Mouse (Mus musculus) ES-E14 (cell line): ENCODE data around the gene Mrm3. TPM values are rescaled to one million over a fixed set of nuclear protein-coding genes. Genes with fewer than 3 reads are reported as not detected.
A peak's percentile ranks its signal among the peaks of the same experiment; 100 is the strongest.

ENCODE experiments used
- DNase-seq: peaks from one replicate; pipeline ENCODE4 v3.0.0-alpha.2; 2013; ENCODE audit warnings: low read depth, low spot score
- H3K27ac ChIP-seq: 2 replicates; pipeline ENCODE4 v1.5.1; 2012; ENCODE audit warnings: low read depth, mild to moderate bottlenecking, low read length, moderate library complexity, mixed read lengths; ENCODE audit not compliant: poor library complexity, insufficient read depth, severe bottlenecking
- H3K36me3 ChIP-seq: 2 replicates; pipeline ENCODE4 v1.6.1; 2012; ENCODE audit warnings: mild to moderate bottlenecking, low read length, moderate library complexity, mixed read lengths; ENCODE audit not compliant: control insufficient read depth, poor library complexity, insufficient read depth, severe bottlenecking
- H3K4me1 ChIP-seq, 2 experiments: fragments of 150-350 bp in 1 of 2; sonication (generic) in 1 of 2; 2 replicates each; pipeline ENCODE4 v1.6.1; 2012; ENCODE audit warnings: low read length in 2 of 2, mild to moderate bottlenecking in 1 of 2, mixed read lengths in 1 of 2; ENCODE audit not compliant: control insufficient read depth in 2 of 2, insufficient read depth in 2 of 2, poor library complexity in 1 of 2
- H3K4me3 ChIP-seq, 2 experiments: fragments of 150-350 bp in 1 of 2; sonication (generic) in 1 of 2; 2 replicates each; pipeline ENCODE4 v1.5.1; 2012; ENCODE audit warnings: low read length in 2 of 2, low read depth in 1 of 2, mild to moderate bottlenecking in 1 of 2, mixed read lengths in 1 of 2; ENCODE audit not compliant: insufficient read depth in 1 of 2, poor library complexity in 1 of 2, severe bottlenecking in 1 of 2
- H3K9ac ChIP-seq: 2 replicates; pipeline ENCODE4 v1.6.1; 2012; ENCODE audit warnings: low read depth, mild to moderate bottlenecking, low read length, mixed read lengths; ENCODE audit not compliant: poor library complexity, insufficient read depth, severe bottlenecking
- H3K9me3 ChIP-seq: fragments of 150-350 bp; sonication (generic); 2 replicates; pipeline ENCODE4 v1.6.1; 2012; ENCODE audit warnings: low read depth, mild to moderate bottlenecking, low read length; ENCODE audit not compliant: control insufficient read depth, insufficient read depth
- CHD2 ChIP-seq: IDR thresholded peaks from 2 replicates; pipeline ENCODE4 v1.6.1; 2014; ENCODE audit warnings: mild to moderate bottlenecking, low read depth, low read length, inconsistent platforms
- HCFC1 ChIP-seq: IDR thresholded peaks from 2 replicates; pipeline ENCODE4 v1.6.1; 2012; ENCODE audit warnings: low read length, inconsistent platforms, borderline replicate concordance; ENCODE audit not compliant: insufficient read depth
- MAFK ChIP-seq: IDR thresholded peaks from 2 replicates; pipeline ENCODE4 v1.6.1; 2014; ENCODE audit warnings: mild to moderate bottlenecking, low read depth, low read length, inconsistent platforms; ENCODE audit not compliant: insufficient read depth
- ZC3H11A ChIP-seq: IDR thresholded peaks from 2 replicates; pipeline ENCODE4 v1.6.1; 2012; ENCODE audit warnings: low read depth, mild to moderate bottlenecking, inconsistent platforms, low read length, borderline replicate concordance
- ZNF384 ChIP-seq: IDR thresholded peaks from 2 replicates; pipeline ENCODE4 v1.6.1; 2012; ENCODE audit warnings: low read depth, low read length, inconsistent platforms
- in situ Hi-C, 2 experiments: fragments of 600-800 bp; cut with MboI; formaldehyde crosslinking; loops; one replicate each; pipeline ENCODE4 v1.15.1; 2025; ENCODE audit warnings: low sequenced_read_pairs in 2 of 2, inconsistent platforms in 1 of 2; ENCODE audit not compliant: unreplicated experiment in 2 of 2
- total RNA-seq: library from RNA; depleted of rRNA; stranded (reverse); fragments of 300-350 nt; gene quantifications from 2 replicates; pipeline ENCODE4 v1.2.3, GENCODE M21; 2012

Gene Mrm3
- total RNA-seq, 1 experiment, result 20.2 TPM

DNA sequence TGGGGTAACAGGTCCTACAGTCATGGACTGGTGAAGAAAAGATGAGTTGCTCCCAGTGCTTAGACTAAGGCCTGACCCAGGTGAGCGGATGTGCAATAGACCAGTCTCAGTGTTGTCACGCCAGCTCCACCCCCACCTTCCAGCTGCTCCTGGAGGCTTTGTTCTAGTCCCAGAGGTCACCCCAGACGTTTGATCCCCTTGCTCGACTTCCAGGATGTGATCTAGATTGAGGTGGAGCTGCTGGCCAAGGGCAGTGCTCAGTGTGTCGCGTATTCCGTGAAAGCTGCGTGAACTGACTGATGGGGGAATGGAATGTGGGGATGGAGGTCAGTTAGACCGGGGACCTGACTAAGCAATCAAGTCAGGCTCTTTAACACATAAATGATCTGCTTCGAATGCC is 43.8 kb downstream of the Mrm3 start:
- Histone ChIP-seq H3K27ac (peak overlapping the region; percentile 61), H3K4me3 (peak overlapping the region; percentile 6 to 56), H3K9me3 (no peaks in the 10 kb centered on the region), H3K4me1 (peaks cover 10 to 39% of the 10 kb centered on the region in 2 experiments), H3K9ac (peak overlapping the region; percentile 2; the same call in 1 of the 2 replicates), H3K36me3 (no peaks in the 10 kb centered on the region)
- DNase-seq, result peak; percentile 70
- in situ Hi-C loops, result no loop called here
- TF ChIP-seq ZC3H11A, result no peak
- no peak for TF ChIP-seq MAFK
- no peak for TF ChIP-seq CHD2
- no peak for TF ChIP-seq HCFC1
- TF ChIP-seq ZNF384, result no peak

DNA sequence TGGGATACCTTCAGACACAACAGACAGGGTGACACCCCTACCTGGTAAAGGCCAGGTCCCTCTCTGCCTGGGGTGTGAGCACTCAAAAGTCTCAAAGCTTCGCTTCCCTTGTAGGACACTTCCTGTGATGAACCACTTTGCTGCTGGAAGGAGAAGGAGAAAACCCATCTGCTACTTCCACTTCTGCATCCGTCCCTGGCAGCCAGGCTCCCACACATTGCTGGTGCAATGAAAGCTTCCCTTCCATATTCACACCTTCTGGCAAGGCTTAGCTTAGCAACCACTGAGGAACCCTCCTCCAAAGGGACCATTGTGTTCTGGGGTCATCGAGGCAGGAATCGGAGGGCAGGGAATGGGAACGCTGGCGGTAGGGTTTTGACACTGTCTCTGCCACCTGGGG is 45.1 kb downstream of the Mrm3 start:
- DNase-seq, result no peak
- H3K36me3 ChIP-seq, result no peaks in the 10 kb centered on the region
- no peak overlapping the region for H3K4me3 ChIP-seq
- in situ Hi-C loops, result no loop called here
- H3K9ac ChIP-seq, result no peak overlapping the region
- no peak overlapping the region for H3K27ac ChIP-seq
- TF ChIP-seq MAFK (no peak), CHD2 (no peak), ZNF384 (no peak), HCFC1 (no peak), ZC3H11A (no peak)
- H3K9me3 ChIP-seq, result no peaks in the 10 kb centered on the region
- H3K4me1 ChIP-seq, result peaks cover 12 to 45% of the 10 kb centered on the region in 2 experiments

DNA sequence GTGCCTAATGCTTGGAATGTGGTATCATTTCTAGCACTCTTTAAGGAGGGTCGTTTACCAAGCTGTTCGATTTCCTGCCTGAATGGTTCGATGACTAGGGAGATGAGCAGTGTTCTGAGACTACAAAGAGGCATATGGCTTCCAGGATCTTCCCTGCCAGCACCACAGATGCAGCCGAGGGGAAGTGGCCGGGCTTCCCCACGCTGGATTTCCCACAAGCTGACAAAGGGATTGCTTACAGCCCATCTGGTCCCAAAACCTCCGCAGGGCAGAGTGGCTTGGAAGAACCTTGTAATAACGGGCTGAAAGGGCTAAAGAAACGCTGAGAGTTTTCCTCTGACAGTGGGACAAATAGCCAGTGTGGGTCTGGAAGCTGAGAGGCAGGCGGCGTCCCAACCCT is 46.9 kb downstream of the Mrm3 start:
- no peak overlapping the region for H3K4me3 ChIP-seq
- H3K9ac ChIP-seq, result no peak overlapping the region
- H3K9me3 ChIP-seq, result no peaks in the 10 kb centered on the region
- no peaks in the 10 kb centered on the region for H3K36me3 ChIP-seq
- in situ Hi-C loops, result no loop called here
- H3K4me1 ChIP-seq, result peaks cover 14 to 54% of the 10 kb centered on the region in 2 experiments
- H3K27ac ChIP-seq, result no peak overlapping the region
- DNase-seq, result no peak
- TF ChIP-seq ZNF384 (no peak), CHD2 (no peak), MAFK (no peak), ZC3H11A (no peak), HCFC1 (no peak)

DNA sequence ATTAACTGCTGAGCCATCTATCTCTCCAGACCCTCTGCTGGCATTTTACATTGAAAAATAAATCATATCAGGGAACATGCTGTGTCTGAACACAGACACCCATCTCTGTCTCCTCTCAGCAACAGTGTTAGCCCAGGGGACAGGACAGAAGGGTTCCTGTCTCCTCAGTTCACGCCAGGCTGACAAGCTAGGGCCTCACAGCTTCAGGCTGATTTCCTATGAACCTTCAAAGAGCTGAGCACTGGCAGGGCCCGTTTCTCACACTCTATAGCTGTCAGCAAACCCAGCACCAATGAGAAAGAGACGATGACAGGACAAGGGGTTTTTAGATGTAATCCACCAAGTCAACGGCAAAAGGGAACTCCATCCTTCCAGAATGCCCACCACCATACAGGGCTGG is 48.4 kb downstream of the Mrm3 start:
- Histone ChIP-seq H3K9ac (peak overlapping the region; percentile 23), H3K4me1 (peaks cover 16 to 50% of the 10 kb centered on the region in 2 experiments), H3K9me3 (no peaks in the 10 kb centered on the region), H3K4me3 (no peak overlapping the region), H3K27ac (no peak overlapping the region), H3K36me3 (no peaks in the 10 kb centered on the region)
- in situ Hi-C loops, result no loop called here
- TF ChIP-seq HCFC1, result no peak
- no peak for TF ChIP-seq MAFK
- no peak for TF ChIP-seq ZNF384
- no peak for TF ChIP-seq CHD2
- no peak for TF ChIP-seq ZC3H11A
- no peak for DNase-seq

DNA sequence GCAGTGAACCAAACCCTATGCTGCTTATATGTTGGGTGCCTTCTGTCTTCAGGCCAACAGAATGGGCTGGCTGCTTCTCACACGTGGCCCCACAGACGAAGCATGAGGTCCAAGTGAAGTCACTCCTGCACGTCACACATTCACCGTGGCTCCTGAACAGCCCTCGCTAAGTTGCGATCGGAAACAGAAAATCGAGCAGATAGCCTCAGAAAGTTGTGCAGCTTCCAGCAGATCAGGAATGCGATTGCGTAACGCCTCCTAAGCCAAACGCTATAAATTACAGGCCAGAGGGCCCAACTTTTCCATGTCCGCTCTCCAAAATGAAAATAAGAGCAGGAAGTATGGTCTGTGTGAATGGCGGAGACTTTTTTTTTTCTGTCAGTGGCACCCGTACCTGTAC is 48.9 kb downstream of the Mrm3 start:
- in situ Hi-C loops, result no loop called here
- TF ChIP-seq CHD2 (no peak), MAFK (no peak), HCFC1 (no peak), ZNF384 (no peak), ZC3H11A (no peak)
- Histone ChIP-seq H3K4me1 (peaks cover 16 to 48% of the 10 kb centered on the region in 2 experiments), H3K9me3 (no peaks in the 10 kb centered on the region), H3K9ac (peak overlapping the region; percentile 23), H3K36me3 (no peaks in the 10 kb centered on the region), H3K4me3 (no peak overlapping the region), H3K27ac (peak overlapping the region; percentile 42; the same call in 1 of the 2 replicates)
- no peak for DNase-seq
